Mouse (Mus musculus) A20 (cell line): ENCODE measurements around the gene E130308A19Rik.
A peak's percentile ranks its signal among the peaks of the same experiment; 100 is the strongest.

Source experiments
- DNase-seq: peaks from one replicate; pipeline ENCODE4 v3.0.0-alpha.2; 2011; ENCODE audit warnings: low read depth, low spot score

Gene E130308A19Rik

DNA sequence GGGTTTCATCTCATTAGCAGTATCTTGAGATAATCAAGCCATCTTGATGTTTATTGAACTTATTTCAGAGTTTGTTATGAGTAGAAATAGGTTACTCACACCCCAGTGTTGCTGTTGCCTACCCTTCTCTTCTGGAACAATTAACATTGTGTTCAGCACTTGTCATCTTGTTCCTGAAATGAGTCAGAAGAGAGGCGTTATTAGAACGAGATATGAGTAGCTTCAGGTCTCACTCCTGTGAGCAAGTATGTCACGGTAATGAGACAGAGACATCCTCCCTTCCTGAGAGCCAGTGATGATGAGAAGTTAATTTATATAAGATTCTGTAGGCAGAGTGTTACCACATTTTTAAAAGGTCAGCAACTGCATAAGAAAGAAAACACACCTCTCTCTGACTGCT lies 56.5 kb downstream of the E130308A19Rik start:
- DNase-seq = peak; percentile 65

DNA sequence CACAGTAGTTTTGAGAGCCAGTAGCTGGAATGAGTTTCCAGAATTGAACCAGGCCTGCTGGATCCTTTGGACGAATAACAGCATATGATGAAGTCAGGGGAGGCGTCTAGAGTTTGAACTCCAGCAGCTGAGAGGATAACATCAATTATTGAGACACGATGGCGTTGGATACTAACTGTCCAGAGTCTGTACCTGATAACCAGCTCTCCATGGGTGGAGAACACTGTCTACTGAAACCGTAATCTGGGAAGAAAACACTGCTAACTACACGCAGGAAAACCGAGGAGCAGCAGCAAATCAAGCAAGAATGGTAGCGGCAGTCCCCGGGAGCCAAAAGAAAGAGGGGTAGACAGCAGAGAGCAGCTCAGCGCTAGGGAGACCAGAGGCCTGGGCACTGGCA lies 56.9 kb downstream of the E130308A19Rik start:
- DNase-seq = no peak

DNA sequence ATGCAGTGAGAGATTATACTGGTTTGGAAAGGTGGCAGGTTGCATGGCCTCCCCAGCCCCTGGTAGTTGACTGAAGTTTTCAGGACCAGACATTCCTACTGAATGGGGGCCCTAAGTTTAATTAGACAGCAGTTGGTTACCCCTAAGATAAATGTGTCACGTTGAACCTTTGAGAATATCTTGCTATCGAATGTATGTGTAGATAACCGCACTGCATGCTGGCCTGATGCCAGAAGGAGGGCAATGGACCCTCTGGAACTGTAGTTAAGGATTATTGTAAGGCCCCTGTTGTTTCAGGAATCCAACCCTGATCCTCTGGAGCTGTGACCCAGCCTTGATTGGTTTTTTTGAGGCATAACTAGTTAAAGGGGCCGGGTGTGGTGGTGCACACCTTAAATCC lies 58.3 kb downstream of the E130308A19Rik start:
- no peak for DNase-seq

DNA sequence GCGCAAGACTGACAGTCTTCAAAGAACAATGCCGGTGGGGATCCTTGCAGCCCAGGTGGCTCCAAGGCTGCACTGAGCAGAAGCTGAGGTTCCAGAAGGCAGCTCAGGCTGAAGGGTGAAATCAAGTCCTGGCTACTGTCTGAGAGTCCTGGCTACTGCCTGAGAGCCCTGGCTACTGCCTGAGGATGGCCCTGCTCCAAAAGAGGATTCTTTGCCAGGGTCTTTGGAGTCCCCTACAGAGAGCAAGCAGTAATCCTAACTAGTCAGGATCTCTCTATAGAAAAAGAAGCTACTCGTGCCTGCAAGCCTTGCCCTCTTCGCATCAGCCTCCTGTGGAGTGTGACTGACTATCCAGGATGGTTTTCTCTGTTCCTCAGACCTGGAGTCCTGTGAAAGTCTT lies 60.7 kb downstream of the E130308A19Rik start:
- DNase-seq = no peak

DNA sequence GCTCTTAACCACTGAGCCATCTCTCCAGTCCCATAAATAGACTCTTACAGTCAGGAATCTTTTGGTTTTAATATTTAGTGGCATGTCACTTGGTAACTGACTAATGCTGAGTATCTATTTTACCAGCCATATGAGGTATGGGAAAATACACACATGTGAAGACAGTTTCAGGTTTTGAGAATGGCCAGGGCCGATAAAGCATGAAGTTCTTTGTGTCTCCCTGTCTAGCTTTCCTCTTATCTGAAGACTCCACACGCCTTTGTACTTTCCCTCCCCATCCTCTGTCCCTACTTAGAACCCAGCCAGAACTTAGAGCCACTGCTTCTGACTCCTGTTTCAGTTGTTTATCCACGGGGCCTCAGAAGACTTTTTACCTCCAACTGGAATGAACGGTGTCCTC lies 63.0 kb downstream of the E130308A19Rik start:
- no peak for DNase-seq

DNA sequence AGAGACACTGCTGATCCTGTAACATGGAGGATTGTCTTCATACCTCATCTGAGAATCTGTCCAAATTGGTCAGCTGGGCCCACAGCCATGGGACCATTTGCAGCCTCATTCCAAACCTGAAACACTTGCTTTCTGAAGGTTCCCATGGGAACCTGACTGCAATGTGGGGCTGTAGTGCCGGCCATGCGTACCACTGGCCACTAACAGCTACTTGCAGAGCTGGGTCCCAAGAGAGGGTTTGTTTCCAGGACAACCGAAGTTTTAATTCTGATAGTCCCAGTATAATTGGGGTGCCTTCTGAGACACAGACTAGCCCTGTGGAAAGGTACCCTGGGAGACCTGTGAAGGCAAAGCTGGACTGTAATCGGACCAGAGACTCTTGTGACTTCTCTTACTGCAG lies 64.1 kb downstream of the E130308A19Rik start:
- DNase-seq = no peak

DNA sequence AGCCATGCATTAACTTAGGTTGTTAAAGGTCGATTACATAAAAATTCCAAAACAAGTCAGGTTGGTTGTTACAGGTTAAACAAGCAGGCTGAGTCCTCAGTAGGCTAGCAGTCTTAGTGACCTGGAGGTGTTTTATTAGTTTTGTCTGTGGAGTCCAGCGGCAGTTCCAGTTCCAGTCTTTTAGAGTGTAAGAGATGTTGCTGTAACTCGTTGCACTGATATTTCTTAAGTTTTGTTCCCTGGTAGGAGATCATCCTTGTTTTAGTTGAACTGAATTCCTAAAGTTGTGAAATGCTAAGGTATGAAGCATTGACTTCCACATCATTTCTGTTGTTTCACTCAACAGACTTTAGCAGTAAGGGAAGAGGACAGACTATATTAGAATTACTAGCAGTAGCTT lies 70.8 kb downstream of the E130308A19Rik start:
- no peak for DNase-seq

DNA sequence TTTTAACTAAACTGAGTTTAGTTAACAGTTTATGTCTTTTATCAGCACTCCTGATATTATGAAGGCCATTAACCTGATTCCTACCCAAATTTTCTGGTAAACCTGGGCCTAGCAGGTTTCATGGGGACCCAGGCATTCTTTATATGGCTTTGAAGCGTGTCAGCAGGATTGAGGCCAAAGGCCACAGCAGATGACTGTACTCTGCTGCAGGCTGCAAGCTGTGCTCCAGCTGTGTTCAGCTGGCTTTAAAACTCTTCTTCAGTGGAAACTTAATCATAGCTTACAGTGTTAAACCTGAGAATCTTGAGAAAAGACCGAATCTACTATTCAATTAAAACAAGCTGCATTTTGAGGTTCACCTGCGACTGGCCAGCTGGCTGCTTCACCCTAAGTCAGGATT lies 71.9 kb downstream of the E130308A19Rik start:
- no peak for DNase-seq

DNA sequence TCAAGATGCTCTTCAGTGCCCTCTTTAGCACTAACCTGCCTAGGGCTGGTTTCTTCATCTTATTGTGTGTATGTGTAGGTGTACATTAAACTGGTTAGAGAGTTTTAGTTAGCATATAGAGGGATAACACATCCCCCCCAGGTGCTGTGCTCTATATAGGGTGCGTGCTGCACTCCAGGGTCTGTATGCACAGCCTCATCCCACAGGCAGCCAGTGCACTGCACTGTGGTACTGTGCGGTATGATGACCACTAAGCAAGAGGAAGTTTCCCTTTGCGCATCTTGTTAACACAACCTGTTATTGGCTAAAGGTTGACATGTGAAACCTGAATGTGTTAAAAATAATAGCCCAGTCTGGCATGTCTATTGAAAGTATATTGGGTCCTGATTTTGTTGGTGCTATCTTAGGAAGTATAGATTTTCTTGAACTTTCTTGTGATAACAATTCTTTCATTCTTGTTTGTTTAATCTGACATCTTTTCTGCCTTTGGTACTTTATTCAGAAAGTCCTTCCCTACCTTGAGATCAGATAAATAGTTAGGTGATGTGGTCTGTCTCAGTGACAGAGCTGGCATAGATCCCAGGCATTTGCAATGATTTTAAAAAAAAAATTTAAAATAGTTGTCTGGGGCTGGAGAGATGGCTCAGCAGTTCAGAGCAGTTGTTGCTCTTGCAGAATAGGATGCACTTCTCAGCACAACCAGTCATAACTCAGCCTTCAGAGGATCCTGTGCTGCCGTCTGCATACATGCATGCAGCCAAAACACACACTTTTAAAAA lies 73.2 kb downstream of the E130308A19Rik start:
- DNase-seq = no peak

DNA sequence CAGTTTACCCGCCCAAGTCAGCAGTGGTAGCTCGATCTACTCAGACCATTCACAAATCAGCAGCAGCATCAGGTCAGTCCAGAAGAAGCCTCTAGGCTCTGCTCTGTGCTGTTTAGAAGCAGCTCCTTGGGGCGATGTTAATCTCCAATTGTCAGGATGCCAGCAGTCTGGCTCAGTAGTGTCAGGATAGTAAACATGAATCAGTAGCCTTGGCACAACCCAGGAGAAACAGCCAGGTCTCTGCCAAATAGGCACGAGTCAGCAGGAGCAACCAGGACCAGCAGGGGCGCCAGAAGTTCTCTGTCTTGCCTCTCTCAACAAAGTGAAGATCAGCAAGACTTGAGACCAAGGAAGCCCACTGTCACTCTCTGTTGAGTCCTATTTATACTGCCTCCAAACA lies 83.3 kb downstream of the E130308A19Rik start:
- DNase-seq = no peak

DNA sequence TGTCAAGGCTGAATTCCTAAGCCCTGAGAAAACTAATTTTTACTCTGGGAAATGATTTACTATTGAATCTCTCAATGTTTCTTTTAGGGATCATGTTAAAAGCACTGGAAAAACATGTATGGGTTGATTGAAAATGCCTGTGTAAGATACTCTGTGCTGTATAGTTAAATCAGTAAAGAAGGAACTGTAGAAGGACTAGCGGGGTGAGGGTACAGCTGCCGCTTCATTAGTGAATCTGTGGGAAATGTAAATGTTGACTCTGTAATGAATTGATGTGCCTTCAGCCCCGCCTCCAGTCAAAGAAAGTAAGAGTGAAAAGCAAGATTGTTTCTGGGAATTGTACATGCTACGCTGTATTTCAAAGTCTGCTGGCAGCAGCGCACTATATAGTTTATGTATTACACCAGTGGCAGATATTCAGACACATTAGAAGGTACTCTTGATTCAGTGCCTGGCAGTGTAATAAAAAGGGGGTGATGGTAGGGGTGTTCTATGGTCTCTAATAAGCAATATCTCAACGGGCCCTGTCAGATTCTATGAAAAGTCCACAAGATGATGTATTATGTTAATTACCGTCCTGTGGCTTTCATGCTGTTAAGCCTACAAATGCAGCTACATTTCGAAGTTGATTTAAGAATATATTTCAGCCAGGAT lies 84.9 kb downstream of the E130308A19Rik start:
- DNase-seq = no peak

DNA sequence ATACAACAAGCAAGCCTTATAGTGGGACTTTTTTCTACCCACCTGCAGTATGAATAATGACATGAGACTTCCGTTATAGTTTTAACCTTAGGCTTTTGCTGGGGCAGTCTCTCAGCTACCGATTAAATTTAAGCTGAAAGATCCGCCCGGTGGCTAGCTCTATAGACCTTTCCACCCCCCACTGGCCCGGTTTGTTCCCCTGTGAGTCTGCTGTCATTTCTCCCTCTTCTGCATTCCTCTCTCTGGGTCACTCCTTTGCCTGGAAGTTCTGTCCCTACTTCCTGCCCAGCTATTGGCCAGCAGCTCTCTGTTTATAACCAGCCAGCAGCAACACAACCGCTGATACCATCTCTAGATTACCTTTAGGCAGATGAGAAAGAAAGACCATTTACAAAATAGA lies 86.4 kb downstream of the E130308A19Rik start:
- DNase-seq = no peak

DNA sequence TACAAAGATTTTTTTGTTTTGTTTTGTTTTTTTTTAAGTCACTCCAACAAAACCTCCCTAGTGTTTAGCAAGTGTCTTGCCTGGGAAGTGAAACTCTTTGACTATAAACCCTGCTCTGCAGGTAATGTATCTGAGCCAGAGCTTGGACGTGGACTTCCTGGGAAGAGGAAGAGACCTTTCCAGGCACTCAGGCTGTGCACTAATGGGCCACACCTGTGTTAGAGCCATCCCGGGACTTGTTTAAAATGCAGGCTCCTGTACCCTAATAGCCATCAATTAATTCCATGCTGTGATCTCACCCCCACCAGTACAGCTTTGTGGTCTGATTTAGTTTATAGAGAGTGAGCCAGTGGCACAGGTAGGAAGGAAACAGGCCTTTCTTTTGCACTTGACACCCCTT lies 86.9 kb downstream of the E130308A19Rik start:
- no peak for DNase-seq

DNA sequence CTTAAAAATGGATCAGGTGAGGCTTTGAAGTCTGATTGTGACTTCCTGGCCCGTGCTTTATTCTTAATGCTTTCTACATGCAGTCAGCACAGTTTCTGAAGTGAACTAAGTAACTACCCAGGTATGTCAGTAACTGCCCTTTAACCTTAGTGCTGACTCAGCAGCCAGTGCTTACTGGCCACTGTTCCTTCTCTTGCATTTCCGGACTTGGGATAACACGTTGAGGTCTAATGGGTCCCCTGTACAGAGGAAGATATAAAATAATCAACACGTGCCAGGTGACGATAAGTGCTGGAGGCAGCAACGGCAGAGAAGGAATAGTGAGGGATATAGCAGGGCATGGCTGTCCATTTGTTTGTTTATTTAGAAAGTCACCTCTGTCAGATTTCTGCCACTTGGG lies 88.5 kb downstream of the E130308A19Rik start:
- no peak for DNase-seq

DNA sequence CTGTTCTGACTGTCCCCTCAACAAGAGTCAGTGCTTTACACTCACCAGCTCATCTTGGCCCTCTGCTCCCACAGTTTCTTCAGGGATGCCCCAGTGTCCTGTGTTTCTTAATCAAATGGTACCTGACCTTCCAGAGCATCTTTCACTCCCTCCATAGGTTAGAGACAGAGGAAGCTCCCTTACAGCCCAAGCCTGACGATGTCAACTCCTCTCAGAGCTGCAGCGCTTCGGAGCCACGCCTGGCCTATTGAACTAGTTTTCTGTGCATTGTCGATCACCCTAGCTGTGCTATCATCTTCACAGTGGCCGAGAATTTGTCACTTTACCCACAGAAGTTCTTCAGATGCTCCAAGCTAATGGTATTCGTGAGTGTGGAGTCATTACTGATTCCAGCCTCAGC lies 88.9 kb downstream of the E130308A19Rik start:
- no peak for DNase-seq

DNA sequence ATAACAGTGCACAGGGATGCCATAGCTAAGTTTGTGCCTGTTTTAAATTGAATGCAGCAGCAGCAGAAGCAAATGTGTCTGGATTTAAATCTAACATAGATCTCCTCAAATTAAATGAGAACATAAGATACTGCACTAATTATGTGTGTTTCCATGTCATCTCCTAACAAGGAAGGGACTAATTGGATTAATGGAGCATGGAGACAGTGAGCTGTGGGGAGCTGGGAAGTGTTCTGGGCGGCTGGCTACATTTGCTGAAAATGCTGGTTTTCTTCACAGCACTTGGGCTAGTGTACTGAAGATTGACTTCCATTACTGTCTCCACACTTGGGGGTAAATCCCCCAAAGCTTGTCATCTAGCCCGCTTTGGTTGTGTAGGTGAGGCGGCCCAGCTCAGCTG lies 89.5 kb downstream of the E130308A19Rik start:
- DNase-seq = no peak

DNA sequence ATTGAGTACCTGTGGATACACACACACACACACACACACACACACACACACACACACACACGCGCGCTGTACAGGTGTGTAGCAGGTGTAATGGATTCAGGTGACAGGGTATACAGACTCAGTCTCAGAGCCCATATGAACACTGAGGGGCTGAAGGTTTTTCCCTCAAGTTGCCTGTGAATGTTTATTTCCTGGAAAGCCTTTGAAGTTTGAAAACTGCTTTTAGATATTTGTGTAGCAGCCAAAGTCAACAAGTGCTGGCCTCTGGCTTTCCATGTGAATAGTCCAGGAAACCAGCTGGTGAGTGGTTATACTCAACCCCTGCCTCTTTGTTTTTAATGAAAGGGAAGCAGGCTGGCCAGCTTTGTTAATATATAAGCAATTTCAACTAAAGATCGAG lies 91.3 kb downstream of the E130308A19Rik start:
- no peak for DNase-seq

DNA sequence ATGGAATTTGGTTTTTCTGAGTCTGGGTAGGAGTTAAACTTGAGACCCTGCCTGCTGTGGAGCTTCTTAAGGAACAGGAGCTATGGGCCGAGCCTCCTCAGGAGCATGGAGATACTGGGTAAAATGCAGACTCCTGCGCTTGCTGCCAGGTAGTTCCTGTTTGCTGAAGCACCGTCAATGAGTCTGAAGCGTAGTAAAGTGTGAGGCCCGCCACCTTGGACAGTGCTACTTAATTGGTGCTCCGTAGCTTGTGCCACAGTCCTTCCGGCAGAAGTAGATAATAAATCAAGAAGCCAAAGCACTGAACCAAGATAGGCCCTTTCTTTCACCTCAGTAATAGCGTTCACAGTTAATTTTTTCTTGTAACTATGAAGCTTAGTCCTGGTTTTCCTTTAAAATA lies 92.5 kb downstream of the E130308A19Rik start:
- no peak for DNase-seq

DNA sequence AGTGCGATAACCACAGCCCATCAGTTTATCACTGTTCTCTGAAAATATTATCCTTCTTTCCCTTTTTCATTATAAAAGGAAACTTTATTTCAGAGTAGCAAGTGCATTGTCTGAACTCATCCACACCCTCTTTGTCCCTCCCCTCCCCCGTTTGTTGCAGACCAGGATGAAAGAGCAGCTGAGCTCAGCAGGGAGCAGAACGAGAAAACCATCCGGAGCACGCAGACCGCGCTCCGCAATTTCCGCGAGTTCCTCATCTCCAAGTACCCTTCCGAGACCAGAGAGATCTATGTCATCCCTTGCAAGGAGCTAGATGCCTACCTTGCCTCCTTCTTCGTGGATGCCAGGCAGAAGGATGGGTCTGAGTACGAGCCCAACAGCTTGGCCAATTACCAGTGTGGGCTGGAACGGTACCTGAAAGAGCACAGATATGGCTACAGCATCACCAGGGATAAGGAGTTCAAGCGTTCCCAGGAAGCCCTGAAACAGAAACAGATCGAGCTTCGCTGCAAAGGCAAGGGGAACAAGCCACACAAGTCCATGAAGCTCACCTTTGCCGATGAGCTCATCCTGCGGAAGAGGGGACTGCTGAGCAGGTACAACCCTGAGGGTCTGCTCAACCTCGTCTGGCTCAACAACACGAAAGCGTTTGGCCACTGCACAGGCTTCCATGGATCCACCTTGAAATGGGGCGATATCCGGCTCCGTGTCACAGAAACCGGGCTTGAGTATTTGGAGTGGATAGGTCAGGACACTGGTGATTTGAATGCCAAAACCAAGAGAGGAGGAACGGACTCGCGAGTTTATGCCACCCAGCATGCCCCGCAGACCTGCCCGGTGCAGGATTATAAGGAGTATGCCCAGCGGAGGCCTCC lies 93.7 kb downstream of the E130308A19Rik start:
- no peak for DNase-seq

DNA sequence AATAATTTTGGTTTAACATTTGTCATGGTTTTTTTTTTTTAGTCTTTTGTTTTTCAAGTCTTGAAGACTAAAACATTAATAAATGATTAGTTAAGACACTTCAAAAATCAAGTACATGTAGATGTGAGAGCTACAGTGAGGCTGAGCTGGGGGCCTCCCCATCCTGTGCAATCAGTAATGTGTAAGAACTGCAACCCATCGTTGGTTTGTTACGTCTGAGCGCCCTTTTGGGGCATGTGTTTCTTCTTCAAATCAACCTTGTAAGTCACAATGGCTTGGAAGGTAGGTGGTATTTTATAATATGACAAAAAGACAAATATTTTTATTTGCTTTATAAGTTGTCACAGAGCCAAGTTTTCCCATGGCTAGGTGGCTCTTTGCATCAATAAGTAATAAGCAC lies 95.8 kb downstream of the E130308A19Rik start:
- DNase-seq = peak; percentile 60

DNA sequence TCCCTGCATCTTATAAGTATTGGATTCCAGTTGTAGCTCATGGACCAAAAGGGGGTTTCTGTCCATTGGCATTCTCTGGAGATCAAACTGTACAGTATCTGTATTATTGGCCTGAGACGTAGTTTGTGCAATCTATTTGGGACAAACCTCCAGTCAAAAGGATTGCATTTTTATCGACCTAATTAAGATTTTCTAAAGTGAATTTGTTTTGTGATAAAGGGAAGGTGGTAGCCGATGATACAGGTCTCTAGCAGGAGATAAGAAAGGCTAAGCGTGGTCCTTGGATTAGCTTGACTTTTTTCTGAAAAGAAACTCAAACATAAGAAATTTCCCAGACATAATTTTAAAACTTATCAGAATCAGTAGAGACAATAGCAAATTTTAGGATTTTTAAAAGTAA lies 99.6 kb downstream of the E130308A19Rik start:
- DNase-seq = no peak

DNA sequence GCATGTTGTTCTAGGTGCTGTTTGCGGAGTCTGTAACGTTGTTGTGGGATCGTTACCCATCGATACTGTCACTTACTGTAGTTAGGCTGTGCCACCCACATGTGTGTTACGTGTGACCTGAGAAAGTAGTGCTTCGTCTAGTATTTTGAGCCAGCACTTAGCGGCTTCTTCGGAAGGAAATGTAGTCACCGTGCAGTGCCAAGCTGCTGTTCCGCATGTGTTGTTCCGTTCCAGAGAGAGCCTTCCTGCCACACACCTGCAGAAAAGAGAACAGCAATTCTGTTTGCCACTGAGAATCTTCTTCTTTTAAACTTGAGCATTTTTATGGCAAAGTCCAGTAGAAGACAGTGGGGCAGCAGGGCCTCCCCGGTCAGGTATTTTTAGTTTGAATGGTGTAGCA lies 100.5 kb downstream of the E130308A19Rik start:
- peak; percentile 87 for DNase-seq
